Mouse (Mus musculus) thymus, adult 2 months (tissue): Measurements from ENCODE around the gene Il13ra1.

ENCODE experiments used
- CTCF ChIP-seq: fragments of 200-500 bp; IDR thresholded peaks from 2 replicates; pipeline ENCODE4 v1.5.1; 2012; ENCODE audit warnings: mild to moderate bottlenecking, control low read depth, low read length, moderate library complexity, borderline replicate concordance; ENCODE audit not compliant: control insufficient read depth, poor library complexity, insufficient read depth; ENCODE audit errors: extremely low read depth
- POLR2A ChIP-seq: fragments of 200-500 bp; IDR thresholded peaks from 2 replicates; pipeline ENCODE4 v1.6.1; 2012; ENCODE audit warnings: mild to moderate bottlenecking, low read length, control low read depth, moderate library complexity; ENCODE audit not compliant: control insufficient read depth, poor library complexity, insufficient read depth; ENCODE audit errors: extremely low read depth

- no peak for TF ChIP-seq CTCF
- no peak for TF ChIP-seq POLR2A
Observed at GRCm38 (mm10) chrX:36161567-36161966, 49.7 kb downstream of the Il13ra1 start.
